Mouse (Mus musculus) intestine, embryonic 15.5 days (tissue): Measurements from ENCODE around the gene Smg6. TPM values are rescaled to one million over a fixed set of nuclear protein-coding genes. Genes with fewer than 3 reads are reported as not detected.
A peak's percentile ranks its signal among the peaks of the same experiment; 100 is the strongest.

Source experiments
- ATAC-seq: fragments of 200-750 bp; cut with Nextera tagmentation; 2 replicates; pipeline ENCODE4 v1.8.0; 2017; ENCODE audit warnings: moderate TSS enrichment, moderate library complexity
- H3K27ac ChIP-seq: fragments of 300-500 bp; sonication (generic); 2 replicates; pipeline ENCODE4 v1.5.1; 2015; ENCODE audit warnings: mild to moderate bottlenecking, inconsistent platforms
- H3K27me3 ChIP-seq: fragments of 300-500 bp; sonication (generic); replicated peaks from 2 replicates; pipeline ENCODE4 v1.6.1; 2015; ENCODE audit warnings: inconsistent platforms
- H3K36me3 ChIP-seq: fragments of 300-500 bp; sonication (generic); 2 replicates; pipeline ENCODE4 v1.6.1; 2015; ENCODE audit warnings: inconsistent platforms
- H3K4me1 ChIP-seq: fragments of 300-500 bp; sonication (generic); replicated peaks from 2 replicates; pipeline ENCODE4 v1.6.1; 2015; ENCODE audit warnings: inconsistent platforms
- H3K4me2 ChIP-seq: fragments of 300-500 bp; sonication (generic); replicated peaks from 2 replicates; pipeline ENCODE4 v1.6.1; 2015; ENCODE audit warnings: mild to moderate bottlenecking, inconsistent platforms
- H3K4me3 ChIP-seq: fragments of 300-500 bp; sonication (generic); replicated peaks from 2 replicates; pipeline ENCODE4 v1.5.1; 2015; ENCODE audit warnings: inconsistent platforms
- H3K9ac ChIP-seq: fragments of 300-500 bp; sonication (generic); 2 replicates; pipeline ENCODE4 v1.6.1; 2015; ENCODE audit warnings: inconsistent platforms
- H3K9me3 ChIP-seq: fragments of 300-500 bp; sonication (generic); 2 replicates; pipeline ENCODE4 v1.6.1; 2016; ENCODE audit warnings: inconsistent platforms
- WGBS: fragments of 180-500 bp; shearing (Covaris S2); methylation state at CpG from one replicate; pipeline ENCODE4 v1.1.7; 2015; 5-methylcytosine and 5-hydroxymethylcytosine counted together
- polyA plus RNA-seq: library from polyadenylated mRNA; unstranded; fragments of >200 nt; fragmentation: Nextera tagmentation; extraction: Ambion mirVana; gene quantifications from 2 replicates; pipeline ENCODE4 v1.2.1, GENCODE M21; 2015

Gene Smg6
- polyA plus RNA-seq, 1 experiment from 2014 or later, result 12.4 TPM

DNA sequence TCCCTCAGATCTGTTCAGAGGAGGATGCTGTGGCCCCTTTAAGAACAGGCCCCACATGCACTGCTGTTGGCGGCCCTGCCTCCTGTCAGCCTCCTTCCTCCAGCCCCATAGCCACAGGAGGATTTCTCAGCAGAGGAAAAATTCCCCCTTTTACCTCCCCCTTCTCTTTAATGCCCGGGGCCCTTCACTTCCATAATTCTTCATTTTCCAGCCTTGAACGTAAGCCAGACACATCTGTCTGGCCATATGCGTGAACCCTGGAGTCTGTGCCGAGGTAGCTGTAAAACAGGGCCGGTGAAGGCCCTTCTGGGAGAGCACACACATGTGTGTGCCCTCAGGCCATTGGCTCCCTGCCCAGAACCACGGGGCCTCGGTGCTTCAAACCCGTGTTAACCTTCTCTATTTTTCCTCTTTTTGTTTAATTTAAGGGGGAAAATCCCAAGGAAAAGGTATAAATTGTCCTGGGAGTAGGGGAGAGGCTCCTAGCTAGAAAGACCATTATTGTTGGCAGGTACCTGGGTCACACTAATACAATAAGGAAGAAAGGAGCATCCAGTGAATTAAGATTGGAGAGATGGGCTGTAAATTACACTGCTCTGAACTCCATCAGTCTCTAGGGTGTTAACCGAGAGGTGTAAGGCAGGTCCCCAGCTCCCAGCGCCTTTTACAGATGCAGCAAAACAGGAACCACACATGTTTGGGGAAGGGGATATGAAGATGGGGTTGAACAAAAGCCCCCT, 221.7 kb downstream of the Smg6 start:
- H3K4me1 ChIP-seq, result peaks cover 27% of the 10 kb centered on the region
- 0 out of 2 replicates have a peak, but pooled peaks cover 10% of the 10 kb centered on the region for H3K36me3 ChIP-seq
- no peak overlapping the region for H3K9ac ChIP-seq
- H3K4me3 ChIP-seq, result no peak overlapping the region
- peak; percentile 76 for ATAC-seq
- H3K4me2 ChIP-seq, result peak overlapping the region; percentile 27; the same call in 1 of the 2 replicates
- H3K9me3 ChIP-seq, result no peaks in the 10 kb centered on the region
- WGBS, result 22% methylated on average over 11 of the region's 11 CpGs
- no peaks in the 10 kb centered on the region for H3K27me3 ChIP-seq
- H3K27ac ChIP-seq, result peak overlapping the region; percentile 92

DNA sequence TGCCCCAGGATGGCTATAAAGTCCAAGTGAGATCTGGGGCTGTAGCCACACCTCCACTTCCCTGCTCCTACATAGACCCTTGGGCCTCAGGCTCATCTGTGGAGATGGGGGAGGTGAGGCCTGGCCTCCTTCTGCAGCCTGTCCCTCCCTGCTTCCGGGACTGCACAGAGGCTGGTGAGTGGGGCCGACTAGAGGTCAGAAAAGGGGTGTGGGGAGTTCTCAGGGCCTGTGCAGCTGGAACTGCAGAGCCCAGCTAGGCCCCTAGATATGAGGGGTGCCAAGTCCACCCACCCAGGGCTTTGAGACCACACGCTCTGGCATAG, 222.2 kb downstream of the Smg6 start:
- 24% methylated on average over 3 of the region's 3 CpGs for WGBS
- Histone ChIP-seq H3K36me3 (0 out of 2 replicates have a peak, but pooled peaks cover 10% of the 10 kb centered on the region), H3K27ac (peak overlapping the region; percentile 92), H3K9ac (0 out of 2 replicates have a peak overlapping the region, but pooled peaks have one; percentile 6), H3K4me1 (peaks cover 27% of the 10 kb centered on the region), H3K4me2 (peak overlapping the region; percentile 27; the same call in 1 of the 2 replicates), H3K9me3 (no peaks in the 10 kb centered on the region), H3K4me3 (no peak overlapping the region), H3K27me3 (no peaks in the 10 kb centered on the region)
- ATAC-seq, result peak; percentile 93

DNA sequence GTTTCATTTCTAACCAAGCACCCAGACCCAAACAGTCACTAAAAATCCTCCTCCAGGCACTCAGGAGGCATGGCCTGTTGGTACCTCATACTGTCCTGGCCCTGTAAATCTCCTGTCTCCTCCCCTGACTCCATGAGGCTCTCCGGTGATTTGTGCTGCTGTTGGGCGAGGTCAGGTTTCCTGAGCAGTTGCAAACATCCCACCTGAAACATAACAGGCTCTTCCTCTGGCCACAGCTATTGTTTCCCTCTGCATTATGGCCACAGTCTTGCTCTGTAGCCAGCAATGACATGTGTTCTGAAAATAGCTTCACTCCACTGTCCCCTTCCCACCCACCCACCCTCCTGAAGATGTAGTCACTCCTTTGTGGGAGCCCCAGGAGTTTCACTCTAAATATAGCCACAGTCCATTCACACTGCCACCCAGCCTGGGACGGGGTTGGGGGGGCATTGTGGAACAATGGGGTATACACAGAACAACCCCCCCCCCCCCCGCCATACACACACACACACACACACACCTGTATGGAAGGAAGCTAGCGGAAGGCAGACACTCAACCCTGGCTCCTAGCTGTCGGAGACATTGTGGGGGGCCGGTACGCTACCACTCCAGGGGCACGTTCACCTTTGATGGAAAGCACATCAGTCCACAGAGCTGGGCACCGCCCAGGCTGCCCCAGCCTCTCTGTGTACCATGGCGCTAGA, 222.9 kb downstream of the Smg6 start:
- ATAC-seq, result peak; percentile 44; the same call in 1 of the 2 replicates
- Histone ChIP-seq H3K4me2 (0 out of 2 replicates have a peak overlapping the region, but pooled peaks have one; percentile 27), H3K36me3 (0 out of 2 replicates have a peak, but pooled peaks cover 10% of the 10 kb centered on the region), H3K4me3 (no peak overlapping the region), H3K27ac (peak overlapping the region; percentile 92), H3K9me3 (no peaks in the 10 kb centered on the region), H3K9ac (0 out of 2 replicates have a peak overlapping the region, but pooled peaks have one; percentile 6), H3K27me3 (no peaks in the 10 kb centered on the region), H3K4me1 (peaks cover 31% of the 10 kb centered on the region)
- 78% methylated on average over 11 of the region's 11 CpGs for WGBS

DNA sequence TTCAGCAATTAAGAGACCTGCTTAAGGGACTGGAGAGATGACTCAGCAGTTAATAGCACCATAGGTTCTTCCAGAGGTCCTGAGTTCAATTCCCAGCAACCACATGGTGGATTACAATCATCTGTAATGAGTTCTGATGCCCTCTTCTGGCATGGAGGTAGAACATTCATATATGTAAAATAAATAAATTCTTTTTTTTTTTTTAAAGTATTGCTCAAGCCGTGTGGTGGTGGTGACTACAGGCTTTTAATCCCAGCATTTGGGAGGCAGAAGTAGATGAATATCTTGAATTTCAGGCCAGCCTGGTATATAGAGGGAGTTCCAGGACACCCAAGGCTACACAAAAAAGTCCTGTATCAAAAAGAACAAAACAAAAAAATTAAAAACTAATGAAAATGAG, 224.7 kb downstream of the Smg6 start:
- H3K27me3 ChIP-seq, result no peaks in the 10 kb centered on the region
- H3K4me2 ChIP-seq, result no peak overlapping the region
- H3K27ac ChIP-seq, result no peak overlapping the region
- no peak overlapping the region for H3K9ac ChIP-seq
- H3K4me1 ChIP-seq, result peaks cover 31% of the 10 kb centered on the region
- H3K4me3 ChIP-seq, result no peak overlapping the region
- no peaks in the 10 kb centered on the region for H3K9me3 ChIP-seq
- 0 out of 2 replicates have a peak, but pooled peaks cover 5% of the 10 kb centered on the region for H3K36me3 ChIP-seq
- whole genome bisulfite sequencing, result 65% methylated on average over 1 of the region's 1 CpGs
- ATAC-seq, result no peak

DNA sequence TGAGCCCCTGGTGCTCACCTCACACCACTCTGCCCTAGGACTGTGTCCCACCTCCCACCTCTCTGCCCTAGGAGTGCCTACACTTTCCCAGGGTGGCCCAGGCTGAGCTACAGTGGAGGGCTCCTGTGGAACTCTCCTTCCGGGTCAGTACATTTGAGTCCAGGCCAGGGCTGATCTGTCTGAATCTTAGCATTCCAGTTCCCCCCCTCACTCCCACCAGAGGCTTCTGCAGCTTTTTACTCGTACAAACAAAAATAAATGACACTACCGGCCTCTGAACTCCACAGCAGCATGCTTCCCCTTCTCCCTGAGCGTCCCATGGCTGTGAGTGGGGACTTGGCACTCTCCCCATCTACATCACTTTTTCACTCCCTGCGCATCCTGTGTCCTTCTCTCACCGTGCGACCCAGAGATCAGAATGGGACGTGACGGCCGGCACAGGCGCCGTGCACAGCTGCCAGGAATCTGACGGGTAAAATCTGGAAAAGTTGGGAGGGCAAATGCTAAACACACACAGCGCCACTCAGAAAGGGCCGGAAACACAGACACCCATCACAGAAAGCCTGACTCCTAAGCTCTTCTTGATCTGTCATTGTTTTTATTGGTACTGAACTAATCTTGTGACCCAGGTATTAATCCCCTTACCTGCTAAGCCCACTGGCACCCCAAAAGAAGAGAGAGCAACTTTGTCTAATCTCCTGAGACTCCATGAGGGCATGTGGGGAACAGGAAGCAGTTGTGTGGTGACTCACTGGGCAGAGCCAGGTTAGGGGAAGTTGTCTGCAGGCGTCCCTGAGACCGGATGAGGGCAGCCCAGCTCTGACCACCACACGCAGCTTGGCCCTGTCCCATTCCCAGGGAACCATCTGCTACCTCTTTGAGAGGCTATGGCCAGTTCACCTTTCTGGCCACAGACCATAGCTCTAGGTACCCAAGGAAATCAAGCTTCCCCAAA, 227.3 kb downstream of the Smg6 start:
- WGBS, result 56% methylated on average over 18 of the region's 18 CpGs
- H3K4me1 ChIP-seq, result peaks cover 35% of the 10 kb centered on the region
- H3K4me2 ChIP-seq, result no peak overlapping the region
- peak; percentile 13; the same call in 1 of the 2 replicates for ATAC-seq
- H3K27ac ChIP-seq, result peak overlapping the region; percentile 63
- no peak overlapping the region for H3K9ac ChIP-seq
- H3K9me3 ChIP-seq, result no peaks in the 10 kb centered on the region
- H3K4me3 ChIP-seq, result no peak overlapping the region
- no peaks in the 10 kb centered on the region for H3K27me3 ChIP-seq
- H3K36me3 ChIP-seq, result 0 out of 2 replicates have a peak, but pooled peaks cover 5% of the 10 kb centered on the region

DNA sequence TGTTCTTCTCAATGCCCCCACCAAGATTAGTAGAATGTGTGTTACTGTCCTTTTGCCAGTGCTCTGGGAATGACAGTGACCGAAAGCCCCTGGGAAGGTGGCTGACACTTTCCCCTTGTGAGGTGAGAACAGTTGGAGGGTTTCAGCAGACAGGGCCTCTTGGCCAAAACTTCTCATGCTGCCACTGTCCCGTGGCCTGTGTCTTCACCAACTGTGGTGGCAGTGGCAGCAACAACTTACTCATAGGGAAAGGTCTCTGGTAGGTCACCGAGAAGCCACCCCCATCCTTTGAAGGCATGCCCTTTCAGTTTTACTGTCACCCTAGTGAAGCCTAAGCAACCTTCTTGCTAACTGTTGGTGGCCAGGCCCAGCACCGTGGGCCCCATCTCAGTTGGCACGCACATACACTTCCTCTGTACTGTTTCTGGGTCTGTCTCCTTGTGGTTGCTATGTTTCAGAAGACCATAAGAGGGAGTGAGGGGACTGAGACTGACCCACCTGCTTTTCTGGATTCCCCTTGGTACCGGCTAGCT, 228.5 kb downstream of the Smg6 start:
- Histone ChIP-seq H3K27me3 (no peaks in the 10 kb centered on the region), H3K4me3 (no peak overlapping the region), H3K9me3 (no peaks in the 10 kb centered on the region), H3K36me3 (0 out of 2 replicates have a peak, but pooled peaks cover 5% of the 10 kb centered on the region), H3K4me2 (no peak overlapping the region), H3K27ac (no peak overlapping the region), H3K4me1 (peaks cover 36% of the 10 kb centered on the region), H3K9ac (no peak overlapping the region)
- WGBS, result 59% methylated on average over 6 of the region's 6 CpGs
- no peak for ATAC-seq

DNA sequence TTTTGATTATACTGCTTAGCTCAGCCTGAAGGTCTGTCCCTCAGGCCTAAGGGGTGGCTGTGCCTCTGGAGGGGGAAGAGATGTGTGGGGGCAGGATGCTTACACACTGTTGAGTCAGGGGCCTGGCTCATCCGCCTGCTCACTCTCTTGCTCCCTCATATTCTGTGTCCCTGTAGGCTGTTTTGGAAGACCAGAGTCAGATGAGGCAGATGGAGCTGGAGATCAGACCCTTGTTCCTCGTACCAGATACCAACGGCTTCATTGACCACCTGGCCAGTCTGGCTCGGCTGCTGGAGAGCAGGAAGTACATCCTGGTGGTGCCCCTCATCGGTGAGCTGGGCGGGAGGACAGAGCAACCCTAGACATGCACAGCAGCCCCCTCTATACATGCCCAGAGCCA, 230.4 kb downstream of the Smg6 start:
- Histone ChIP-seq H3K4me2 (no peak overlapping the region), H3K27ac (peak overlapping the region; percentile 48), H3K27me3 (no peaks in the 10 kb centered on the region), H3K9me3 (no peaks in the 10 kb centered on the region), H3K4me3 (no peak overlapping the region), H3K36me3 (peaks cover 6% of the 10 kb centered on the region; the same call in 1 of the 2 replicates), H3K9ac (no peak overlapping the region), H3K4me1 (peaks cover 36% of the 10 kb centered on the region)
- ATAC-seq, result no peak
- 35% methylated on average over 6 of the region's 6 CpGs for WGBS

DNA sequence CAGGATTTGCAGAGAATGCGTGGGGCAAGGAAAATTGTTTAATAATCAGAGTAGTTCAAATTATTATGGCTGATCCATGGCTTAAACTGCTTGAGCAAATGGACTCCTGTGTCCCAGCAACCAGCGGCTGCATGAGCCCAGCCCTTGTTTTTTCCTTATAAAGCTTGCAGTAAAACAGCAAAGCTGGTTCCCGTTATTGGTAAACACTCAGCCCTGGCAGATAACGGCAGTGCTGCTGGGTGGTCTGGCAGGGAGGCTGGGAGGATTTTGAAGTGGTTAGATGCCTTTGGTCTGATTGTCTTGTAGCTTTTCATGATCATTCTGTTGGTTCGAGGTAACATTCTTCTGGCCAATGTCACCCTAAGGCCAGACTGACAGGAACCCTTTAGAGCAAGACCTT, 230.8 kb downstream of the Smg6 start:
- 36% methylated on average over 5 of the region's 5 CpGs for WGBS
- H3K27me3 ChIP-seq, result no peaks in the 10 kb centered on the region
- H3K27ac ChIP-seq, result peak overlapping the region; percentile 48; the same call in 1 of the 2 replicates
- no peak for ATAC-seq
- no peaks in the 10 kb centered on the region for H3K9me3 ChIP-seq
- peaks cover 38% of the 10 kb centered on the region for H3K4me1 ChIP-seq
- no peak overlapping the region for H3K9ac ChIP-seq
- no peak overlapping the region for H3K4me3 ChIP-seq
- H3K36me3 ChIP-seq, result peaks cover 6% of the 10 kb centered on the region; the same call in 1 of the 2 replicates
- H3K4me2 ChIP-seq, result no peak overlapping the region

DNA sequence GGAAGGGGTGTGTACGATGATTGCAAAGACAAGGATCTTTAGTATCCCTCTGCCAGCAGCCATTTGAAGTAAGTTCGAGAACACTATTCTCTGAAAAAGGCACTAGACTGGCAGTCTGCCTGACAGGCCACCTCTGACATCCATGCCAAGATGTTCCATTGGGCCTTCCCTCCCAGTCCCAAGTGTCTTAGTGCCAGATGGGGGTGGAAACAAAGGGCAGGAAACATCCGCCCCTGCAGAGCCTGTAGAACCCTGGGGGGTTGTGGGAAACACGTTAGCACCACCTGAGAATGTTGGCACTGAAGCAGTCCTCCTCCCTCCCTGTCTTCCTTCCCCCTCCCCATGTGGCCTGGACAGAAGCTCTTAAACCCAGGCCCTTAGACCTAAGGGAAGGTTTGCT, 231.4 kb downstream of the Smg6 start:
- Histone ChIP-seq H3K9ac (no peak overlapping the region), H3K36me3 (peaks cover 9% of the 10 kb centered on the region; the same call in 1 of the 2 replicates), H3K27me3 (no peaks in the 10 kb centered on the region), H3K4me1 (peaks cover 42% of the 10 kb centered on the region), H3K4me2 (no peak overlapping the region), H3K27ac (0 out of 2 replicates have a peak overlapping the region, but pooled peaks have one; percentile 60), H3K4me3 (no peak overlapping the region), H3K9me3 (no peaks in the 10 kb centered on the region)
- WGBS, result 58% methylated on average over 4 of the region's 4 CpGs
- ATAC-seq, result no peak

DNA sequence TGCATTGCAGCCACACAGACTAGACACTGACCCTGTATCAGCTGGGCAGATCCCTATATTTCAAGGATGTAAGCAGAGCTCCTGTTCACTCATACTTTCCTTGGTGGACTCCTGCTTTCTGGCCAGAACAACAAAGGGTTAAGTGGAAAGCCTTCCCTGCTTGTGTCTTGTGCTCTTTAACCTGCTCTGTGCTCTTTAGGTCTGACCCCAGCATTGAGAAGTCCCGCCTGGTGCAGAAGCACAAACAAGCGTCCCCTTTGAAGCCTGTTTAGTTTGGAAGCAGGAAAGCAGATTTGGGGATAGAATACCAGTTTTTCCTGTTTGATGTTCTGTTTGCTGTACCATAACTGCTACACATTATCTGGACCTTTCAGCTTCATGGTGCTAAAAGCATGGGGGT, 232.3 kb downstream of the Smg6 start:
- 21% methylated on average over 2 of the region's 2 CpGs for WGBS

DNA sequence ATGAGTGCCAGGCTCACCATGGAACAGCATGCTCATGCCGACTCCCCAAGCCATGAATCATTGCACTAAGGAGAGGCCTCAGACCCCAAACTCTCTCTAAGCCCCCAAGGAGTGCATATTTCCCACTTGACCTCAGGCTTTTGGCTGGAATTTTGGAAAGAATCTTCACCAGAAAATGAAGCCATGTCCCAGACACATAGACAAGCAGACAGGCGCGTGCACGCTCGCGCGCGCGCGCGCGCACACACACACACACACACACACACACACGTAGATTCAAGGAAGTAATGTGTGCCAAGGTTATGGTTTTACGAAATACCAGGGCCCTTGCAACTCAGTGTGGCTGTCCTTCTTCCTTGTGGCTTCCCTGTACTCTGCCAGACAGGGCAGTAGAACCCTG, 232.8 kb downstream of the Smg6 start:
- WGBS, result 76% methylated on average over 14 of the region's 14 CpGs
- Histone ChIP-seq H3K4me1 (peaks cover 42% of the 10 kb centered on the region), H3K9me3 (no peaks in the 10 kb centered on the region), H3K27ac (peak overlapping the region; percentile 60), H3K4me3 (no peak overlapping the region), H3K4me2 (no peak overlapping the region), H3K36me3 (peaks cover 13% of the 10 kb centered on the region; the same call in 1 of the 2 replicates), H3K27me3 (no peaks in the 10 kb centered on the region), H3K9ac (no peak overlapping the region)
- ATAC-seq, result no peak

More for the DNA sequence above, 232.3 kb downstream of the Smg6 start:
- ATAC-seq, result no peak
- no peak overlapping the region for H3K4me3 ChIP-seq
- H3K9ac ChIP-seq, result no peak overlapping the region
- H3K27ac ChIP-seq, result peak overlapping the region; percentile 60
- no peaks in the 10 kb centered on the region for H3K27me3 ChIP-seq
- H3K36me3 ChIP-seq, result peaks cover 12% of the 10 kb centered on the region; the same call in 1 of the 2 replicates
- no peaks in the 10 kb centered on the region for H3K9me3 ChIP-seq
- H3K4me1 ChIP-seq, result peaks cover 43% of the 10 kb centered on the region
- H3K4me2 ChIP-seq, result no peak overlapping the region
